Mouse (Mus musculus) c-Kit-positive CD71-positive TER-119-negative erythroid progenitor cells, embryonic 14.5 days (primary cell): ENCODE measurements around the gene Rph3a.

Experiments
- DNase-seq: peaks from one replicate; pipeline ENCODE4 v3.0.0-alpha.2; 2013; ENCODE audit warnings: low read depth

The Rph3a gene

GRCm38 (mm10) chr5:121009811-121010569, at the start of gene Rph3a:
Gene Rph3a (minus strand): TSS chr5:121010092.
- DNase-seq: no peak

- DNase-seq: no peak
Measured at GRCm38 (mm10) chr5:121058261-121058660, 48.4 kb upstream of the Rph3a start.

GRCm38 (mm10) chr5:121053886-121054285, 44.0 kb upstream of the Rph3a start:
- DNase-seq: no peak

GRCm38 (mm10) chr5:121041791-121042190, 31.9 kb upstream of the Rph3a start:
- DNase-seq: no peak

- DNase-seq: no peak
Measured at GRCm38 (mm10) chr5:121039465-121039864, 29.6 kb upstream of the Rph3a start.

- DNase-seq: no peak
Measured at GRCm38 (mm10) chr5:121030161-121030560, 20.3 kb upstream of the Rph3a start.

- DNase-seq: no peak
Measured at GRCm38 (mm10) chr5:121019505-121019904, 9.6 kb upstream of the Rph3a start.

GRCm38 (mm10) chr5:121017699-121018098, 7.8 kb upstream of the Rph3a start:
- no peak for DNase-seq

- no peak for DNase-seq
Measured at GRCm38 (mm10) chr5:121016405-121016804, 6.5 kb upstream of the Rph3a start.

GRCm38 (mm10) chr5:121014496-121014895, 4.6 kb upstream of the Rph3a start:
- DNase-seq: no peak

GRCm38 (mm10) chr5:121011962-121012361, 2.1 kb upstream of the Rph3a start:
- DNase-seq: no peak

- no peak for DNase-seq
Measured at GRCm38 (mm10) chr5:121009406-121009805, 486 bp downstream of the Rph3a start.

- no peak for DNase-seq
Measured at GRCm38 (mm10) chr5:121008411-121009239, 1.3 kb downstream of the Rph3a start.

- no peak for DNase-seq
Measured at GRCm38 (mm10) chr5:121007563-121007962, 2.3 kb downstream of the Rph3a start.

- DNase-seq: no peak
Measured at GRCm38 (mm10) chr5:121007130-121007529, 2.8 kb downstream of the Rph3a start.

- no peak for DNase-seq
Measured at GRCm38 (mm10) chr5:121006176-121006575, 3.7 kb downstream of the Rph3a start.

- no peak for DNase-seq
Measured at GRCm38 (mm10) chr5:121003781-121004180, 6.1 kb downstream of the Rph3a start.

- no peak for DNase-seq
Measured at GRCm38 (mm10) chr5:120999573-120999972, 10.3 kb downstream of the Rph3a start.

GRCm38 (mm10) chr5:120988373-120988772, 21.5 kb downstream of the Rph3a start:
- no peak for DNase-seq

GRCm38 (mm10) chr5:120983029-120983428, 26.9 kb downstream of the Rph3a start:
- DNase-seq: no peak

GRCm38 (mm10) chr5:120981211-120981610, 28.7 kb downstream of the Rph3a start:
- DNase-seq: no peak

GRCm38 (mm10) chr5:120980116-120980515, 29.8 kb downstream of the Rph3a start:
- DNase-seq: no peak

- no peak for DNase-seq
Measured at GRCm38 (mm10) chr5:120976138-120976537, 33.8 kb downstream of the Rph3a start.
